In genomic region chr2:32237571-32237970, GRCm38 (mm10) we compare ENCODE assay signal across 8 mouse cellular contexts. TPM values are rescaled to one million over a fixed set of nuclear protein-coding genes. Genes with fewer than 3 reads are reported as not detected.
DNase-seq lines count a peak whose midpoint lies in the region; ATAC-seq and TF ChIP-seq lines count a peak whose summit lies in the region.

No protein-coding gene starts in this region.

- no peaks in the 10 kb centered on the region for H3K79me2 ChIP-seq in liver, adult 2 months (ENCODE audit: control insufficient read depth, insufficient read depth, low read length)
- no peaks in the 10 kb centered on the region for H3K79me2 ChIP-seq in myocyte (ENCODE audit: control insufficient read depth, insufficient read depth)

- WGBS in liver, adult 2 months, result 31% methylated on average over 4 of the region's 4 CpGs
- WGBS in embryonic facial prominence, embryonic 13.5 days, result 42% methylated on average over 4 of the region's 4 CpGs
- WGBS in intestine, embryonic 15.5 days, result 32% methylated on average over 4 of the region's 4 CpGs

- 0 out of 2 replicates have a peak overlapping the region, but pooled peaks have one; percentile 18 for H3K9ac ChIP-seq in liver, adult 2 months (ENCODE audit: low read depth, low read length)
- H3K9ac ChIP-seq in embryonic facial prominence, embryonic 13.5 days, result peak overlapping the region; percentile 82
- H3K9ac ChIP-seq in intestine, embryonic 15.5 days, result peak overlapping the region; percentile 71

- DNase-seq in liver, adult 2 months (ENCODE audit: extremely low read depth, low read depth, low spot score), result no peak
- DNase-seq in liver, result no peak
- no peak for DNase-seq in frontal cortex, postnatal 25 days (ENCODE audit: low spot score in 2 of 2)
- no peak for DNase-seq in left cerebral cortex, adult 11 months (ENCODE audit: low spot score)

- ATAC-seq in embryonic facial prominence, embryonic 13.5 days (ENCODE audit: insufficient number of reproducible peaks, insufficient read depth, low FRiP score, low TSS enrichment, low read depth), result no peak
- ATAC-seq in intestine, embryonic 15.5 days, result no peak
- no peak for ATAC-seq in CD4-positive, CD25-positive, alpha-beta regulatory T cell, adult 4 months

- H3K4me1 ChIP-seq in liver, adult 2 months (ENCODE audit: control insufficient read depth, insufficient read depth, low read length), result peaks cover 6% of the 10 kb centered on the region
- H3K4me1 ChIP-seq in embryonic facial prominence, embryonic 13.5 days, result peaks cover 23% of the 10 kb centered on the region
- peaks cover 15% of the 10 kb centered on the region for H3K4me1 ChIP-seq in intestine, embryonic 15.5 days (replicated peaks)

- no peak overlapping the region for H3ac ChIP-seq in myocyte (ENCODE audit: control insufficient read depth, insufficient read length)

- no peaks in the 10 kb centered on the region; the same call in 1 of the 2 replicates for H3K36me3 ChIP-seq in liver, adult 2 months (ENCODE audit: control insufficient read depth, insufficient read depth, low read length)
- peaks cover 33% of the 10 kb centered on the region for H3K36me3 ChIP-seq in embryonic facial prominence, embryonic 13.5 days
- peaks cover 9% of the 10 kb centered on the region for H3K36me3 ChIP-seq in intestine, embryonic 15.5 days
- peaks cover 11% of the 10 kb centered on the region for H3K36me3 ChIP-seq in myocyte (ENCODE audit: control insufficient read depth, insufficient read depth)

- no peaks in the 10 kb centered on the region for H3K27me3 ChIP-seq in liver, adult 2 months (ENCODE audit: control insufficient read depth, insufficient read depth, low read length)
- no peaks in the 10 kb centered on the region for H3K27me3 ChIP-seq in embryonic facial prominence, embryonic 13.5 days
- no peaks in the 10 kb centered on the region for H3K27me3 ChIP-seq in intestine, embryonic 15.5 days (replicated peaks)
- no peaks in the 10 kb centered on the region for H3K27me3 ChIP-seq in myocyte (ENCODE audit: control insufficient read depth, insufficient read depth, insufficient read length)

- TF ChIP-seq POLR2A in liver, adult 2 months (IDR thresholded peaks at IDR 0.05; ENCODE audit: extremely low read depth, insufficient read depth, low read length), result no peak
- no peak for TF ChIP-seq POLR2A in myocyte (IDR thresholded peaks at IDR 0.05; ENCODE audit: insufficient read length, low read depth)

- H3K27ac ChIP-seq in liver, adult 2 months (replicated peaks; ENCODE audit: insufficient read depth, low read depth, low read length), result no peak overlapping the region
- H3K27ac ChIP-seq in embryonic facial prominence, embryonic 13.5 days, result peak overlapping the region; percentile 85; the same call in 1 of the 2 replicates
- H3K27ac ChIP-seq in intestine, embryonic 15.5 days, result peak overlapping the region; percentile 84; the same call in 1 of the 2 replicates

- peak overlapping the region; percentile 85 for H3K4me2 ChIP-seq in embryonic facial prominence, embryonic 13.5 days
- H3K4me2 ChIP-seq in intestine, embryonic 15.5 days (replicated peaks), result peak overlapping the region; percentile 69
- H3K4me2 ChIP-seq in myocyte (ENCODE audit: low read depth), result peak overlapping the region; percentile 95

- no peaks in the 10 kb centered on the region for H3K9me3 ChIP-seq in embryonic facial prominence, embryonic 13.5 days
- no peaks in the 10 kb centered on the region for H3K9me3 ChIP-seq in intestine, embryonic 15.5 days

- TF ChIP-seq CTCF in liver, adult 2 months (IDR thresholded peaks at IDR 0.05; ENCODE audit: low read depth, low read length), result no peak

- H3K4me3 ChIP-seq in liver, adult 2 months (ENCODE audit: insufficient read depth, low read depth, low read length), result no peak overlapping the region
- H3K4me3 ChIP-seq in embryonic facial prominence, embryonic 13.5 days, result peak overlapping the region; percentile 71
- H3K4me3 ChIP-seq in intestine, embryonic 15.5 days (replicated peaks), result peak overlapping the region; percentile 66
- peak overlapping the region; percentile 86 for H3K4me3 ChIP-seq in myocyte

TF ChIP-seq in myocyte, 11 proteins besides CTCF, POLR2A, EP300 and RAD21:
- TF ChIP-seq POLR2AphosphoS2 (IDR thresholded peaks at IDR 0.05; ENCODE audit: insufficient read length, low read depth) (no peak), MYOG (IDR thresholded peaks at IDR 0.05; ENCODE audit: control insufficient read depth in 1 of 3, insufficient read depth in 1 of 3, insufficient read length in 2 of 3, low read depth in 2 of 3) (no peak), TCF12 (IDR thresholded peaks at IDR 0.05; ENCODE audit: insufficient read depth, poor library complexity, severe bottlenecking) (no peak), TCF3 (IDR thresholded peaks at IDR 0.05; ENCODE audit: insufficient read length, low read depth) (no peak), MYOD1 (IDR thresholded peaks at IDR 0.05; ENCODE audit: control insufficient read depth in 1 of 3, insufficient read length in 2 of 3, low read depth in 2 of 3) (no peak), CEBPB (IDR thresholded peaks at IDR 0.05; ENCODE audit: insufficient read depth, poor library complexity, severe bottlenecking) (no peak), REST (IDR thresholded peaks at IDR 0.05; ENCODE audit: insufficient read depth, insufficient read length) (no peak), USF1 (IDR thresholded peaks at IDR 0.05; ENCODE audit: low read depth) (no peak), MAX (IDR thresholded peaks at IDR 0.05; ENCODE audit: low read depth) (no peak), E2F4 (IDR thresholded peaks at IDR 0.05; ENCODE audit: insufficient read depth) (no peak), SRF (IDR thresholded peaks at IDR 0.05; ENCODE audit: control insufficient read depth, insufficient read length, low read depth) (no peak)

RNA-seq across cellular contexts. Expression of gene Pomt1, which starts 1.2 kb away (rescaled TPM):
- total RNA-seq in liver, adult 2 months (2014; rRNA removed), result 10.9 and 11.9 TPM in 2 replicates
- 19.5 and 21.5 TPM in 2 replicates for polyA plus RNA-seq in liver, adult 2 months (2012; rRNA removed)
- polyA plus RNA-seq in embryonic facial prominence, embryonic 13.5 days (2015; fragmentation: Nextera tagmentation; extraction: Ambion mirVana), result 25.1 and 31.3 TPM in 2 replicates
- 26.0 and 26.8 TPM in 2 replicates for polyA plus RNA-seq in intestine, embryonic 15.5 days (2015; fragmentation: Nextera tagmentation; extraction: Ambion mirVana)
- 14.7 TPM for polyA plus RNA-seq in myocyte (2012; fragmentation: generic; extraction: Trizol)
- polyA plus RNA-seq in CD4-positive, CD25-positive, alpha-beta regulatory T cell, adult 4 months (2017; shearing (Covaris generic)), result 1 to 10 TPM; 6.5 to 7.9 TPM

RNA-seq across cellular contexts. Expression of gene Uck1, which starts 22.4 kb away (rescaled TPM):
- total RNA-seq in liver, adult 2 months (2014; rRNA removed), result 27.5 and 36.7 TPM in 2 replicates
- polyA plus RNA-seq in liver, adult 2 months (2012; rRNA removed), result 66.1 and 96.7 TPM in 2 replicates
- 68.9 and 69.4 TPM in 2 replicates for polyA plus RNA-seq in embryonic facial prominence, embryonic 13.5 days (2015; fragmentation: Nextera tagmentation; extraction: Ambion mirVana)
- polyA plus RNA-seq in intestine, embryonic 15.5 days (2015; fragmentation: Nextera tagmentation; extraction: Ambion mirVana), result 64.7 and 69.0 TPM in 2 replicates
- polyA plus RNA-seq in myocyte (2012; fragmentation: generic; extraction: Trizol), result 32.1 TPM
- polyA plus RNA-seq in CD4-positive, CD25-positive, alpha-beta regulatory T cell, adult 4 months (2017; shearing (Covaris generic)), result 10 to 100 TPM; 33.3 to 42.0 TPM

RNA-seq across cellular contexts. Expression of gene Golga2, which starts 49.6 kb away (rescaled TPM):
- 16.0 and 17.1 TPM in 2 replicates for total RNA-seq in liver, adult 2 months (2014; rRNA removed)
- 13.4 and 17.0 TPM in 2 replicates for polyA plus RNA-seq in liver, adult 2 months (2012; rRNA removed)
- polyA plus RNA-seq in embryonic facial prominence, embryonic 13.5 days (2015; fragmentation: Nextera tagmentation; extraction: Ambion mirVana), result 25.6 and 31.2 TPM in 2 replicates
- 19.7 and 20.5 TPM in 2 replicates for polyA plus RNA-seq in intestine, embryonic 15.5 days (2015; fragmentation: Nextera tagmentation; extraction: Ambion mirVana)
- 60.7 TPM for polyA plus RNA-seq in myocyte (2012; fragmentation: generic; extraction: Trizol)
- polyA plus RNA-seq in CD4-positive, CD25-positive, alpha-beta regulatory T cell, adult 4 months (2017; shearing (Covaris generic)), result 10 to 100 TPM; 18.1 to 21.3 TPM

RNA-seq across cellular contexts. Expression of gene Swi5, which starts 50.3 kb away (rescaled TPM):
- 313 and 384 TPM in 2 replicates for total RNA-seq in liver, adult 2 months (2014; rRNA removed)
- 171 and 203 TPM in 2 replicates for polyA plus RNA-seq in liver, adult 2 months (2012; rRNA removed)
- polyA plus RNA-seq in embryonic facial prominence, embryonic 13.5 days (2015; fragmentation: Nextera tagmentation; extraction: Ambion mirVana), result 497 and 538 TPM in 2 replicates
- 387 and 409 TPM in 2 replicates for polyA plus RNA-seq in intestine, embryonic 15.5 days (2015; fragmentation: Nextera tagmentation; extraction: Ambion mirVana)
- polyA plus RNA-seq in myocyte (2012; fragmentation: generic; extraction: Trizol), result 253 TPM
- 100 to 1,000 TPM; 162 to 183 TPM for polyA plus RNA-seq in CD4-positive, CD25-positive, alpha-beta regulatory T cell, adult 4 months (2017; shearing (Covaris generic))

Comparison
In these comparisons a context has a peak if more than half of its experiments do, and no peak if none do; other contexts are left out.
1. H3K9ac ChIP-seq: peak in every context shown above with its lines; median percentile 82 in embryonic facial prominence, embryonic 13.5 days; 71 in intestine, embryonic 15.5 days; 18 in liver, adult 2 months.